In the genomic region with DNA sequence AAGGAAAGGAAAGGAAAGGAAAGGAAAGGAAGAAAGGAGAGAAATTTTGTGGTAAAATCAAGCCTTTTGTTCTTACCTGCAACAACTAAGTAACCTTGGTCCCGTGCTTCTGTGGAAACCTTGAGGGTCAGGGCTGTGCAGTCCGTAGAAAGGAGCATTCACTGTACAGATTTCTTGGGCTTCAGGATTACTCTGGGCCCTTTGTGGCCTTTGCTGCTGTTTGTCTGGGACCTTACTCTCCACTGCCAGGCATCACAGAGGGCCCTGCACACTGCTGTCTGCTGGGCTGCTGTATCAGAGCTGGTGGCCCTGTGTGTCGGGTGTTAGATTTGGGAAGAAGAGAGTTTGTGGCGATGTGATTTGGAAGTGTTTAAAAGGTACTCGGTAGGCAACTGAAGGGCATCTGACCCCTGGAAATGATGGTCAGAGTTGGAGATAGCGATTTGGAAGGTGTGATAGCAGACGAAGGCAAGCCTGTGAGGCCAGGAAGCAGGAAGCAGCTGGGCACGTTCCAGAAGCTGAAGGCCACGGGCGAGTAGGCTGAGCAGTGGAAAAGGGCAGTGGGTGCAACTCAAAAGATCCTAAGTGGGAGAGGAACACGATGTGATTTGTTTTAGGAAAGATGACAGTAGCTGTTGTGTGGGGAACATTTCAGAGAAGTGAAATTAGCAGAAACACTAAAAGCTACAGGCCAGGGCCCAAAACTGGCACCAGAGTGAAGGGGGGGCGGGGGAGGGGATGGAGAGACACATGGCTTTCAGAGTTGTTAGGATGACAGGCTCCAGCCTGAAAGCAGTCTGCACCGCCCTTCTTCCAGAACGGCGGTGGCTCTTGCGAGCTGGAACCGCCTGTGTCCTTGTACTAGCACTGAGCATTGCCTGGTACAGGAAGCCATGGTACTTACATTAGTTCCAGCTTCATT, we compare ENCODE assay signal across 8 mouse cellular contexts. TPM values are rescaled to one million over a fixed set of nuclear protein-coding genes. Genes with fewer than 3 reads are reported as not detected.
DNase-seq lines count a peak whose midpoint lies in the region; ATAC-seq and TF ChIP-seq lines count a peak whose summit lies in the region.
"Had no signal": no experiment of that assay in that cellular context is flagged by ENCODE, and none has a peak within 500 bp of the region (broad histone marks: within the 10 kb centered on the region; RNA-seq: fewer than 3 reads in every experiment).

No protein-coding gene starts in this region.

- peaks cover 32% of the 10 kb centered on the region for H3K36me3 ChIP-seq in embryonic facial prominence, embryonic 14.5 days (ENCODE audit: control insufficient read depth, insufficient read depth, low read length)

- 58% methylated on average over 17 of the region's 17 CpGs for WGBS in embryonic facial prominence, embryonic 14.5 days

- H3K4me3 ChIP-seq in layer of hippocampus, adult 2 months: no peak overlapping the region
- no peak overlapping the region for H3K4me3 ChIP-seq in embryonic facial prominence, embryonic 14.5 days (ENCODE audit: low read depth, low read length)
- H3K4me3 ChIP-seq: megakaryocyte, embryonic 14.5 days had no signal

- no peak overlapping the region for H3K4me2 ChIP-seq in embryonic facial prominence, embryonic 14.5 days (ENCODE audit: low read depth, low read length)

- no peaks in the 10 kb centered on the region for H3K9me3 ChIP-seq in embryonic facial prominence, embryonic 14.5 days (ENCODE audit: control insufficient read depth, low read length)
- H3K9me3 ChIP-seq: megakaryocyte, embryonic 14.5 days had no signal

- DNase-seq in layer of hippocampus, adult 2 months (ENCODE audit: low spot score in 2 of 2): no peak
- no peak for DNase-seq in layer of hippocampus, postnatal 36 days
- DNase-seq in adrenal gland, postnatal 25 days: peak; percentile 67
- no peak for DNase-seq in embryonic facial prominence, embryonic 14.5 days (ENCODE audit: low spot score)
- peak; percentile 62 for DNase-seq in lung, postnatal 36 days
- no peak for DNase-seq in embryo, embryonic 9.5 days (ENCODE audit: extremely low spot score)
- no peak for DNase-seq in urinary bladder, postnatal 4 days (ENCODE audit: low spot score in 2 of 2)

- peak overlapping the region; percentile 88 for H3K27ac ChIP-seq in layer of hippocampus, adult 2 months
- H3K27ac ChIP-seq in embryonic facial prominence, embryonic 14.5 days (replicated peaks; ENCODE audit: low read depth, low read length): 0 out of 2 replicates have a peak overlapping the region, but pooled peaks have one; percentile 44

- ATAC-seq in embryonic facial prominence, embryonic 14.5 days (ENCODE audit: low read depth): no peak

- no peaks in the 10 kb centered on the region for H3K27me3 ChIP-seq in embryonic facial prominence, embryonic 14.5 days (replicated peaks; ENCODE audit: control insufficient read depth, insufficient read depth, low read length)

- TF ChIP-seq CTCF in layer of hippocampus, adult 2 months (conservative IDR thresholded peaks at IDR 0.05): no peak

- peaks cover 12% of the 10 kb centered on the region for H3K4me1 ChIP-seq in embryonic facial prominence, embryonic 14.5 days (ENCODE audit: control insufficient read depth, insufficient read depth, low read length)

- H3K9ac ChIP-seq in embryonic facial prominence, embryonic 14.5 days (ENCODE audit: low read depth, low read length): no peak overlapping the region; the same call in 1 of the 2 replicates

RNA-seq across cellular contexts. Expression of a gene that starts 15.8 kb away (rescaled TPM):
- 10 to 100 TPM; 42.5 to 50.6 TPM for total RNA-seq in layer of hippocampus, adult 2 months (2021)
- 10 to 100 TPM; 50.2 to 56.3 TPM for total RNA-seq in layer of hippocampus, postnatal 36 days (2021)
- total RNA-seq in adrenal gland, postnatal 25 days (2021): 23.4 and 32.5 TPM in 2 replicates
- polyA plus RNA-seq in embryonic facial prominence, embryonic 14.5 days (2014; fragmentation: Nextera tagmentation; extraction: Ambion mirVana): 25.5 and 26.7 TPM in 2 replicates

RNA-seq across cellular contexts. Expression of a gene that starts 44.7 kb away (rescaled TPM):
- 100 to 1,000 TPM; 250 to 252 TPM for total RNA-seq in layer of hippocampus, adult 2 months (2021)
- total RNA-seq in layer of hippocampus, postnatal 36 days (2021): 100 to 1,000 TPM; 220 to 235 TPM
- 284 and 290 TPM in 2 replicates for total RNA-seq in adrenal gland, postnatal 25 days (2021)
- 387 and 401 TPM in 2 replicates for polyA plus RNA-seq in embryonic facial prominence, embryonic 14.5 days (2014; fragmentation: Nextera tagmentation; extraction: Ambion mirVana)

RNA-seq across cellular contexts. Expression of a gene that starts 44.8 kb away (rescaled TPM):
- total RNA-seq in layer of hippocampus, adult 2 months (2021): under 1 TPM; 0.39 to 0.41 TPM
- total RNA-seq in layer of hippocampus, postnatal 36 days (2021): under 1 TPM; 0.61 to 1.00 TPM
- 0.15 TPM in 1 of 2 replicates, not detected in the other for total RNA-seq in adrenal gland, postnatal 25 days (2021)
- 0.11 and 0.80 TPM in 2 replicates for polyA plus RNA-seq in embryonic facial prominence, embryonic 14.5 days (2014; fragmentation: Nextera tagmentation; extraction: Ambion mirVana)

Comparison
In these comparisons a context has a peak if more than half of its experiments do, and no peak if none do; other contexts are left out.
1. DNase-seq: peak in adrenal gland, postnatal 25 days (single experiment) and lung, postnatal 36 days (single experiment); none in layer of hippocampus, adult 2 months (0 of 2), layer of hippocampus, postnatal 36 days (0 of 2), embryonic facial prominence, embryonic 14.5 days (single experiment), embryo, embryonic 9.5 days (single experiment) and urinary bladder, postnatal 4 days (0 of 2).